Mouse (Mus musculus): ENCODE measurements around the gene Cep95. TPM values are rescaled to one million over a fixed set of nuclear protein-coding genes. Genes with fewer than 3 reads are reported as not detected.

The Cep95 gene
- 10 to 100 TPM; 28.2 to 29.9 TPM for total RNA-seq (2023)

GRCm38 (mm10) chr11:106788775-106789459 is at the start of gene Cep95, which contains the start of gene Ddx5:
Gene Cep95, plus strand, starts transcription at chr11:106789252.
Gene Ddx5, minus strand, starts transcription at chr11:106789185.

DNA sequence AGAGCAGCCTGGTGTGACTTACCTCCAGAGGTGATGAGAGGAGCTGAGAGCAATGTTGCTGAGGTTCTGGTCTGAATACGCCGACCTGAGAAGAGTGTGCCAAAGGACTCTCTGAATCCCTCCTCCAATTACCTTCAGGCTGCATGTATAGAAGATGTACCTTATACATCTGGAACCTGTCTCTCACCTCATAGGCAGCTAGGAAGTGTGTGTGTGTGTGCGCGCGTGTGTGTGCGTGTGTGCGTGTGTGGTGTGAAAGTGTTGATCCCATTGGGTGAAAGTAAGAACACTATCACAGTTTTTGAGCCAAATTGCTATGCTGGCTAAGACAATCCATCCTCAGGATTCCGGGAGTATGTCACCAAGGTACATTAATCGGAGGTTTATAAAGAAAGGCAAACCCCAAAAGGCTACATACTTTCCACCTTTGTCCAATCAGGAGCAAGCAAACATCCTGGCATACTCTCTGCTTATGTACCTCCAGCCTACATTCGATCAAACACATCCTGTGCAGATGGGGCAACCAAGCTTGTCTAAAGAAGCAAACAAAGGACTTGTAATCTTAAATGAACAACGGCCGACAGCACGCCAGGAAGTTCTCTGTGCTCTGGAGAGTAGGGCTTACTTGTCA is 38.8 kb upstream of the Cep95 start, which contains the start of gene Pecam1:
Gene Pecam1, minus strand, starts transcription at position 508 of the 631 bp plus-strand sequence.

DNA sequence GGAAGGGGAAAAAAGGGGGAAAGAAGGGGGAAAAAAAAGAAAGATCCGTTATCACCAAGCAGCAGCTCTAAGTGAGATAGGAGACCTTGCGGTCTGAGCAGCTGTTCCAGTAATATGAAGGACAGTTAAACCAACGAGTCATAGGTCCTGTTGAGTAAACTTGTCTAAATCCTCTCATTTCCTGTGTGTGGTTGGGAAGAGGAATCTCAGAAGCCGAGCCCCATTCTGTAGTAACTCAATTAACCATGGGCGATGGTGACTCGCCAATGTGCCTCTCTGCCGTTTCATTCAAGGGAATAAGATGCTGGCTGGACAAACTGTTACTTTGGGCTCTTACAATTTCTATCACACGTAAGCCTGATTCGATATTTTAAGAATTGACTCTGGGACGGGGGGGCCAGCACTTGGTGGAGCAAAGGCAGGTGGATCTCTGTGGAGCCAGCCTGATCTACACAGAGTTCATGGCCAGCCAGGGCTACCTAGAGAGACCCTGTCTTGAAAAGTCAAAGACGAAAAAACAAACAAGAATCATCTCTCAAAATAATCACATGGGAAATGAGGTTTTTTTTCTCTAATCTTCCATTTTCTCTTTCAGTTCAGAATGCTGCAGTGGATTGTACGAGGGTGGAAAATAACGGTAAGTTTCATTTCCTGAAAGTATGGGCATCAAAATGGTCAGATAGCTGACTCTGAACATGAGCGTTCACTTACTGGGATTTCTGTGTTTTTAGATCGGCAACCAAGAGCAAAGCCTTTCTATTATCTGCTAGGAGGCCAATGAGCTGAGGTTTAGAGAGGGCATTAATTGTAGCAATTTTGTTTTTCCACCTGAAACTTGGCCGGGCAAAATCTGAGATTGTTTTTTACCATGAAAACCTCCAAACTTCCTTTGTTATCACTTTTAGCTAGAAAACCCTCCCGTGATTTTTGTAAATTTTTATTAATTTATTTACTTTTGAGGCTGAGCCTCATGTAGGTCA is 37.7 kb upstream of the Cep95 start, which contains the start of gene Milr1:
Gene Milr1, plus strand, starts transcription at position 188 of the 980 bp plus-strand sequence.

DNA sequence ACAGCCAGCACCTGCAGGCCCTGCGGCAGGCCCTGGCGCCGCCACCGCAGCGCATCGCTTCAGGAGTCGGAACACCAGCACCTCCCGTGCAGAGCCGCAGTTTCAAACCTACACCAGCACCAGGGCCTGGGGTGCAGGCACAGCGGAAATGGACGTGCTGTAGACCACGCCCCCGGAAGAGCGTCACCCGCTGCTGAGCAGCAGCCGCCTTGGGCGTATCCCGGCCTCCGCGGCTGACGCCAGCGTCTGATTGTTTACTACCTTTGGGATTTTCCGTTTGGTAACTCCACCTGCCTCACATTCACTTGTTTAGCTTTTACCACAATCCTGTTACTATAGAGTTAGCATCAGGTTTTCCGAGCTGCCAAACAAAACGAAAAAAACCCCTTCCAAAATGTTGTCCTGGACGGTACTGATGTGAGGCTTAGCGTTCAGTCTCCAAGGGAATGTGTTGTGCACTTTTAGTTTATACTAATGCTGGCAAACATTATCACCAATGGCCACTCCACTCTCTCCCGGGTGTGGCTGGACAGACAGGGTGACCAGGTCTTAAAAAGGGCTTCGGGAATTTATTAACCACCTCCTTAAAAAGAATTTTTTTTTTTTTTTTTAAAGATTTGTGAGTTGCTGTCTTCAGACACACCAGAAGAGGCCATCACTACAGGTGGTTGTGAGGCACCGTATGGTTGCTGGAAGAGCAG is 9.5 kb upstream of the Cep95 start, which contains the start of gene Polg2:
Gene Polg2, minus strand, starts transcription at position 150 of the 701 bp plus-strand sequence.

Other genes with a start within 250 kb of the Cep95 start
- gene Tex2, start 175.8 kb upstream of the Cep95 start, total RNA-seq (2023): 10 to 100 TPM; 13.9 to 14.2 TPM
- gene Pecam1, start 38.6 kb upstream of the Cep95 start, total RNA-seq (2023): 100 to 1,000 TPM; 243 to 260 TPM
- gene Milr1, start 38.0 kb upstream of the Cep95 start, total RNA-seq (2023): 10 to 100 TPM; 20.8 to 22.5 TPM
- gene Polg2, start 9.7 kb upstream of the Cep95 start, total RNA-seq (2023): 10 to 100 TPM; 35.0 to 53.2 TPM
- 1,000 to 10,000 TPM; 3,391 to 3,613 TPM for gene Ddx5, start 67 bp upstream of the Cep95 start, total RNA-seq (2023)
- gene Smurf2, start 131.5 kb downstream of the Cep95 start, total RNA-seq (2023): 10 to 100 TPM; 48.3 to 60.2 TPM
- 10 to 100 TPM; 29.9 to 30.9 TPM for gene Kpna2, start 210.3 kb downstream of the Cep95 start, total RNA-seq (2023)
- 1 to 10 TPM; 6.4 to 6.6 TPM for gene 1810010H24Rik, start 236.4 kb downstream of the Cep95 start, total RNA-seq (2023)